Mouse (Mus musculus) embryonic fibroblast, embryonic 13.5 days (primary cell): ENCODE data around the gene Fam19a2.

ENCODE experiments used
- CTCF ChIP-seq: IDR thresholded peaks from 2 replicates; pipeline ENCODE4 v1.5.1; 2011; ENCODE audit warnings: mild to moderate bottlenecking, control low read depth, low read length, moderate library complexity, borderline replicate concordance; ENCODE audit not compliant: insufficient read depth
- POLR2A ChIP-seq: IDR thresholded peaks from 2 replicates; pipeline ENCODE4 v1.6.1; 2011; ENCODE audit warnings: low read depth, mild to moderate bottlenecking, control low read depth, low read length, moderate library complexity

- TF ChIP-seq POLR2A (no peak), CTCF (no peak)
Measured at GRCm38 (mm10) chr10:123346301-123346700, 82.5 kb downstream of the Fam19a2 start.
